Mouse (Mus musculus) left cerebral cortex, adult 9 months (tissue): ENCODE data around the gene Asprv1.
A peak's percentile ranks its signal among the peaks of the same experiment; 100 is the strongest.

Experiments
- DNase-seq, 2 experiments: peaks; one replicate each; pipeline ENCODE4 v3.0.0; 2022; ENCODE audit warnings: low spot score in 2 of 2

The Asprv1 gene

GRCm38 (mm10) chr6:86665560-86666307 lies 37.8 kb downstream of the Asprv1 start:
- DNase-seq = no peak

GRCm38 (mm10) chr6:86667061-86667460 lies 39.1 kb downstream of the Asprv1 start:
- no peak for DNase-seq

- DNase-seq = peak in 1 of 2 experiments; percentile 26
Observed at GRCm38 (mm10) chr6:86668580-86669239, 40.7 kb downstream of the Asprv1 start, which contains the start of gene Mxd1. Gene Mxd1, minus strand, starts transcription at chr6:86669161.

DNA sequence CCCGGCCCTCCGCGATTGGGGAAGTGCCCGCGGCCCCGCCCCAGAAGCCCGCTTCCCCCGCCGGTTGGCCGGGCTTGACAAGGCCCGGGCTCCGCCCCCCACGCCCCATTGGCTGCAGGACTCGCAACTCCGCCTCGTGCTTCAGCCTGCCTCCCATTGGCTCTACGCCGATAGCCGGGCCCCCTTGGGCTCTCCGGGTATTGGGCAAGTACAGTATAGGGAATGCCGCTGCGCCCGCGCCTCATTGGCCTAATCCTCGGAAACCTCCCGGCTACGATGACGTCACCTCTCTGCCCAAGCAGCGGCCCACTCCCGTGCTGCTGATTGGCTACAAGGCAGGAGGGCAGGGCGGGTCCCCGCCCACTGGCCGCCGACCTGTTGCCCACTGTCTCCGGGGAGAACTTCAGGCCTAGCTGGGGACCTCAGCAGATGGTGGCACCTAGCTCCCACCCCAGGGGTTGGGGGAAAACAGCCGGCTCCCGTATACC lies 41.3 kb downstream of the Asprv1 start:
- peak; percentile 100 for DNase-seq

DNA sequence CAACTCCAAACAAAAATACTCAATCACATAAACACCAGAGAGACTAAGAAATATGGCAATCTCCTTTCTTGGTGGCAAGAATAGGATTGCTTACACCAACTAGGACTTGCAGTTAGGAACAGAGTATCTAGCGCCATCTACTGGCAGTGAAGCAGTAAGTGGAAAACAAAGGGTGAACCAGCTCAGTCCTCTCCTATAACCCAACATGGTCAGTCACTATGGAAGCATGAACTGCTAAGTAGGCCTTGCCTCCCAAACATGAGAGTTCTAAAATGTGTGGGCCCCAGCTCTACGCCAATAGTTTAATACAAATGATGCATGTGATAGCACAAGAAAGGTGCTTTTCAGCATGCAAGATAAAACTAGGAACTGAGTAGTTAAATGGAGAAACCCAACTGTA lies 42.9 kb downstream of the Asprv1 start:
- peak; percentile 53 to 70 for DNase-seq

DNA sequence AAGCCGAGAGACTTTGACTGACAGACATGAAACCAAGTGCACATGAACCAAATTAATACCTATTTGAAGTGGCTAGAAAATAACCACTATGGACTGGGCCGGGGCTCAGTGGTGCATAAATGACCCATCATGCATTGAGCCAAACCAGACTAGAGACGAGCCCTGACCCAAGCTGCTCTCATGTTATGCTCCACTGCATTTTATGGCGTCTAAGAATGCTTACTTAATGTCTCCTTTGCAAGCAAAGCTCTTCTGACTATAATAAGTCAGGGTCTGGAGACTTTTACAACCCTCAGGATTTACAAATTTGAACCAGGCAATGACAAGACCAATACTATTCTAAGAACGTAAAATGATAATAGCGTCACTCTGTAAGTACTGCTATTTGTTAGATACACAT lies 50.4 kb downstream of the Asprv1 start:
- no peak for DNase-seq
